Mouse (Mus musculus) thymus, adult 2 months (tissue): ENCODE results near the gene Sdk2.

Experiments used
- CTCF ChIP-seq: fragments of 200-500 bp; IDR thresholded peaks from 2 replicates; pipeline ENCODE4 v1.5.1; 2012; ENCODE audit warnings: mild to moderate bottlenecking, control low read depth, low read length, moderate library complexity, borderline replicate concordance; ENCODE audit not compliant: control insufficient read depth, poor library complexity, insufficient read depth; ENCODE audit errors: extremely low read depth
- POLR2A ChIP-seq: fragments of 200-500 bp; IDR thresholded peaks from 2 replicates; pipeline ENCODE4 v1.6.1; 2012; ENCODE audit warnings: mild to moderate bottlenecking, low read length, control low read depth, moderate library complexity; ENCODE audit not compliant: control insufficient read depth, poor library complexity, insufficient read depth; ENCODE audit errors: extremely low read depth

- TF ChIP-seq POLR2A (no peak), CTCF (no peak)
Observed at GRCm38 (mm10) chr11:113998702-113999101, 68.1 kb downstream of the Sdk2 start.
